Mouse (Mus musculus): ENCODE data around the gene Ppil1. TPM values are rescaled to one million over a fixed set of nuclear protein-coding genes. Genes with fewer than 3 reads are reported as not detected.

The Ppil1 gene
- total RNA-seq, 2 experiments from 2014 or later, result 8.4 to 9.7 TPM

- intact Hi-C loops (cut with DNase I; ENCODE audit: low total_unique reads), result no loop called here
- DNase-seq, result no peak
Observed at GRCm38 (mm10) chr17:29216078-29216477, 47.9 kb downstream of the Ppil1 start.

GRCm38 (mm10) chr17:29214655-29215054, 49.3 kb downstream of the Ppil1 start:
- intact Hi-C loops (cut with DNase I; ENCODE audit: low total_unique reads), result no loop called here
- DNase-seq, result no peak

- intact Hi-C loops (cut with DNase I; ENCODE audit: low total_unique reads), result no loop called here
- no peak for DNase-seq
Observed at GRCm38 (mm10) chr17:29214193-29214456, 49.9 kb downstream of the Ppil1 start.

- DNase-seq, result no peak
- intact Hi-C loops (cut with DNase I; ENCODE audit: low total_unique reads), result no loop called here
Observed at GRCm38 (mm10) chr17:29213381-29214192, 50.4 kb downstream of the Ppil1 start.

GRCm38 (mm10) chr17:29211836-29212235, 52.1 kb downstream of the Ppil1 start:
- no peak for DNase-seq
- intact Hi-C loops (cut with DNase I; ENCODE audit: low total_unique reads), result no loop called here

GRCm38 (mm10) chr17:29210037-29210436, 53.9 kb downstream of the Ppil1 start:
- intact Hi-C loops (cut with DNase I; ENCODE audit: low total_unique reads), result no loop called here
- no peak for DNase-seq

GRCm38 (mm10) chr17:29206052-29206451, 57.9 kb downstream of the Ppil1 start:
- no peak for DNase-seq
- intact Hi-C loops (cut with DNase I; ENCODE audit: low total_unique reads), result no loop called here

- intact Hi-C loops (cut with DNase I; ENCODE audit: low total_unique reads), result no loop called here
- no peak for DNase-seq
Observed at GRCm38 (mm10) chr17:29202604-29203003, 61.4 kb downstream of the Ppil1 start.

Other genes with a start within 250 kb of the Ppil1 start
- 10 to 100 TPM; 50.7 to 52.3 TPM for gene Srsf3, start 231.6 kb downstream of the Ppil1 start, total RNA-seq (2021)
- 10 to 100 TPM; 24.1 to 70.7 TPM for gene Cdkn1a, start 173.2 kb downstream of the Ppil1 start, total RNA-seq (2021)
- 1 to 10 TPM; 1.2 to 1.6 TPM for gene Rab44, start 150.0 kb downstream of the Ppil1 start, total RNA-seq (2021)
- gene Cpne5, start 26.0 kb downstream of the Ppil1 start, total RNA-seq (2021), result under 1 TPM; 0.07 to 0.39 TPM
- gene BC004004, start 4.6 kb upstream of the Ppil1 start, total RNA-seq (2021), result 100 to 1,000 TPM; 115 TPM
- 10 to 100 TPM; 25.4 to 37.9 TPM for gene Pi16, start 53.5 kb upstream of the Ppil1 start, total RNA-seq (2021)
- 100 to 1,000 TPM; 141 to 160 TPM for gene Mtch1, start 83.7 kb upstream of the Ppil1 start, total RNA-seq (2021)
- gene Fgd2, start 96.7 kb upstream of the Ppil1 start, total RNA-seq (2021), result 1 to 10 TPM; 1.6 to 1.8 TPM
- gene Pim1, start 226.6 kb upstream of the Ppil1 start, total RNA-seq (2021), result 10 to 100 TPM; 17.6 to 18.2 TPM